Mouse (Mus musculus) CH12.LX (cell line): ENCODE results near the gene Rrp12. TPM values are rescaled to one million over a fixed set of nuclear protein-coding genes. Genes with fewer than 3 reads are reported as not detected.

Source experiments
- DNase-seq: peaks from one replicate; pipeline ENCODE4 v3.0.0-alpha.2; 2013; ENCODE audit errors: extremely low read depth
- H3K27ac ChIP-seq: 2 replicates; pipeline ENCODE4 v1.5.1; 2012; ENCODE audit warnings: low read depth, mild to moderate bottlenecking, control low read depth, moderate library complexity; ENCODE audit not compliant: insufficient read depth
- H3K27me3 ChIP-seq: replicated peaks from 2 replicates; pipeline ENCODE3; 2012; ENCODE audit warnings: inconsistent platforms
- H3K36me3 ChIP-seq, 2 experiments: replicated peaks in 1 of 2; 2 replicates each; pipeline versions ENCODE3 to v1.6.1; 2012; ENCODE audit warnings: inconsistent platforms in 1 of 2, low read length in 1 of 2, mild to moderate bottlenecking in 1 of 2, mixed read lengths in 1 of 2, moderate library complexity in 1 of 2; ENCODE audit not compliant: control insufficient read depth in 1 of 2, insufficient read depth in 1 of 2
- H3K4me1 ChIP-seq, 2 experiments: 2 replicates each; pipeline ENCODE4 v1.6.1; 2012; ENCODE audit warnings: inconsistent platforms in 1 of 2, moderate library complexity in 1 of 2; ENCODE audit not compliant: insufficient read depth in 2 of 2, control insufficient read depth in 1 of 2
- H3K4me2 ChIP-seq: 2 replicates; pipeline ENCODE4 v1.6.1; 2012; ENCODE audit warnings: low read depth, mild to moderate bottlenecking, control low read depth; ENCODE audit not compliant: poor library complexity, insufficient read depth, severe bottlenecking
- H3K4me3 ChIP-seq, 3 experiments: fragments of 150-350 bp in 1 of 3; sonication (generic) in 1 of 3; replicated peaks in 1 of 3; 2 replicates each; pipeline versions ENCODE3 to v1.5.1; 2011 to 2012; ENCODE audit warnings: low read depth in 2 of 3, low read length in 2 of 3, mild to moderate bottlenecking in 2 of 3, moderate library complexity in 2 of 3, control low read depth in 1 of 3, improper control_type of control experiment in 1 of 3, inconsistent platforms in 1 of 3, mixed read lengths in 1 of 3; ENCODE audit not compliant: poor library complexity in 1 of 3
- H3K79me2 ChIP-seq: replicated peaks from 2 replicates; pipeline ENCODE4 v1.6.1; 2012; ENCODE audit warnings: mild to moderate bottlenecking, moderate library complexity; ENCODE audit not compliant: control insufficient read depth, poor library complexity, insufficient read depth, severe bottlenecking; ENCODE audit errors: extremely low read depth
- H3K9ac ChIP-seq: 2 replicates; pipeline ENCODE4 v1.6.1; 2012; ENCODE audit warnings: low read depth, mild to moderate bottlenecking, control low read depth, moderate library complexity; ENCODE audit not compliant: insufficient read depth
- H3K9me3 ChIP-seq: replicated peaks from 2 replicates; pipeline ENCODE3; 2012; ENCODE audit warnings: low read length, inconsistent platforms, mixed read lengths
- CHD2 ChIP-seq: IDR thresholded peaks from 2 replicates; pipeline ENCODE4 v1.6.1; 2011; ENCODE audit warnings: low read length, improper control_type of control experiment
- ELF1 ChIP-seq: IDR thresholded peaks from 2 replicates; pipeline ENCODE4 v1.6.1; 2014; ENCODE audit warnings: low read depth, mild to moderate bottlenecking, inconsistent platforms, low read length, improper control_type of control experiment
- EP300 ChIP-seq: IDR thresholded peaks from 2 replicates; pipeline ENCODE4 v1.6.1; 2011; ENCODE audit warnings: low read length, improper control_type of control experiment
- MAFK ChIP-seq: IDR thresholded peaks from 2 replicates; pipeline ENCODE4 v1.6.1; 2011; ENCODE audit warnings: low read length, improper control_type of control experiment; ENCODE audit not compliant: insufficient replicate concordance
- MEF2A ChIP-seq: IDR thresholded peaks from 2 replicates; pipeline ENCODE4 v1.6.1; 2014; ENCODE audit warnings: low read depth, mild to moderate bottlenecking, inconsistent platforms, low read length, improper control_type of control experiment, borderline replicate concordance
- NRF1 ChIP-seq: IDR thresholded peaks from 2 replicates; pipeline ENCODE4 v1.6.1; 2014; ENCODE audit warnings: low read depth, mild to moderate bottlenecking, inconsistent platforms, low read length, improper control_type of control experiment, moderate library complexity
- PAX5 ChIP-seq: IDR thresholded peaks from 2 replicates; pipeline ENCODE4 v1.6.1; 2012; ENCODE audit warnings: low read length, inconsistent platforms, mixed read lengths
- SMC3 ChIP-seq: IDR thresholded peaks from 2 replicates; pipeline ENCODE4 v1.6.1; 2011; ENCODE audit warnings: low read depth, low read length, improper control_type of control experiment
- UBTF ChIP-seq: IDR thresholded peaks from 2 replicates; pipeline ENCODE4 v1.6.1; 2012; ENCODE audit warnings: low read depth, mild to moderate bottlenecking, inconsistent platforms, low read length, improper control_type of control experiment, moderate library complexity
- USF2 ChIP-seq: conservative IDR thresholded peaks from 2 replicates; pipeline ENCODE4 v1.6.1; 2011; ENCODE audit warnings: low read depth, low read length, improper control_type of control experiment
- ZKSCAN1 ChIP-seq: IDR thresholded peaks from 2 replicates; pipeline ENCODE4 v1.6.1; 2012; ENCODE audit warnings: low read depth, inconsistent platforms, low read length, improper control_type of control experiment, borderline replicate concordance
- dilution Hi-C: fragments of 300-500 bp; cut with MboI; formaldehyde crosslinking; loops from 2 replicates; pipeline ENCODE4 v1.14.3; 2020; ENCODE audit warnings: low sequenced_read_pairs; ENCODE audit not compliant: extremely low pct_unique_long_range_greater_than_20kb, extremely low pct_ligation_motif_present
- in situ Hi-C: fragments of 300-500 bp; cut with MboI; formaldehyde crosslinking; loops from 3 replicates; pipeline ENCODE4 v1.14.3; 2019; ENCODE audit warnings: low sequenced_read_pairs, low pct_ligation_motif_present, low pct_unique_long_range_greater_than_20kb, mixed read lengths
- polyA plus RNA-seq: library from polyadenylated mRNA; unstranded; fragments of >175 nt; gene quantifications from 2 replicates; pipeline ENCODE4 v1.2.1, GENCODE M21; 2012; ENCODE audit warnings: low read depth; ENCODE audit not compliant: insufficient read length
- total RNA-seq, 2 experiments: library from RNA; depleted of rRNA; stranded (reverse); fragments of 300-350 nt in 1 of 2; fragments of >200 nt in 1 of 2; gene quantifications; 2 replicates each; pipeline ENCODE4 v1.2.3; 2012 to 2014

The Rrp12 gene
- total and polyA plus RNA-seq, 3 experiments, result 20.1 to 64.3 (median 42.5) TPM

- in situ Hi-C loops, result no loop called here
- H3K4me3 ChIP-seq, result no peak overlapping the region
- H3K27me3 ChIP-seq, result no peaks in the 10 kb centered on the region
- H3K4me2 ChIP-seq, result no peak overlapping the region
- dilution Hi-C loops, result no loop called here
- DNase-seq, result no peak
- H3K27ac ChIP-seq, result no peak overlapping the region
- H3K79me2 ChIP-seq, result no peaks in the 10 kb centered on the region
- H3K9ac ChIP-seq, result no peak overlapping the region
- H3K4me1 ChIP-seq, result peaks cover 2 to 16% of the 10 kb centered on the region in 2 experiments; a peak in 3 of 4 replicates
- no peaks in the 10 kb centered on the region for H3K36me3 ChIP-seq
- peaks cover 4% of the 10 kb centered on the region for H3K9me3 ChIP-seq
- no peak for TF ChIP-seq UBTF
- no peak for TF ChIP-seq MAFK
- no peak for TF ChIP-seq MEF2A
- TF ChIP-seq ZKSCAN1, result no peak
- no peak for TF ChIP-seq SMC3
- no peak for TF ChIP-seq CHD2
- no peak for TF ChIP-seq EP300
- TF ChIP-seq USF2, result no peak
- TF ChIP-seq NRF1, result no peak
- TF ChIP-seq ELF1, result no peak
- TF ChIP-seq PAX5, result no peak
Observed at GRCm38 (mm10) chr19:41813374-41813773, 82.6 kb downstream of the Rrp12 start.

Other genes with a start within 250 kb of the Rrp12 start
- 0.21 and 0.30 TPM in 2 replicates for gene Slit1, start 152.5 kb downstream of the Rrp12 start, total RNA-seq (2012; rRNA removed)
- 0.05 TPM in 1 of 2 replicates, not detected in the other for gene Slit1, start 152.5 kb downstream of the Rrp12 start, total RNA-seq (2014; rRNA removed)
- 0.16 TPM in 1 of 2 replicates, not detected in the other for gene Slit1, start 152.5 kb downstream of the Rrp12 start, polyA plus RNA-seq
- 20.4 TPM in 2 replicates for gene Arhgap19, start 94.1 kb downstream of the Rrp12 start, total RNA-seq (2012; rRNA removed)
- 36.8 and 37.9 TPM in 2 replicates for gene Arhgap19, start 94.1 kb downstream of the Rrp12 start, total RNA-seq (2014; rRNA removed)
- 27.8 and 30.1 TPM in 2 replicates for gene Arhgap19, start 94.1 kb downstream of the Rrp12 start, polyA plus RNA-seq
- 0.80 and 2.0 TPM in 2 replicates for gene Frat1, start 66.2 kb downstream of the Rrp12 start, total RNA-seq (2012; rRNA removed)
- 0.70 and 0.96 TPM in 2 replicates for gene Frat1, start 66.2 kb downstream of the Rrp12 start, total RNA-seq (2014; rRNA removed)
- 0.64 and 0.94 TPM in 2 replicates for gene Frat1, start 66.2 kb downstream of the Rrp12 start, polyA plus RNA-seq
- gene Frat2, start 48.0 kb downstream of the Rrp12 start, total RNA-seq (2012; rRNA removed), result 0.67 and 1.0 TPM in 2 replicates
- 0.55 and 0.68 TPM in 2 replicates for gene Frat2, start 48.0 kb downstream of the Rrp12 start, total RNA-seq (2014; rRNA removed)
- gene Frat2, start 48.0 kb downstream of the Rrp12 start, polyA plus RNA-seq, result 1.2 and 1.3 TPM in 2 replicates
- 736 and 928 TPM in 2 replicates for gene Pgam1, start 15.8 kb upstream of the Rrp12 start, total RNA-seq (2012; rRNA removed)
- gene Pgam1, start 15.8 kb upstream of the Rrp12 start, total RNA-seq (2014; rRNA removed), result 1,480 and 1,507 TPM in 2 replicates
- 870 and 932 TPM in 2 replicates for gene Pgam1, start 15.8 kb upstream of the Rrp12 start, polyA plus RNA-seq
- 56.6 and 70.0 TPM in 2 replicates for gene Exosc1, start 37.2 kb upstream of the Rrp12 start, total RNA-seq (2012; rRNA removed)
- 68.6 and 72.6 TPM in 2 replicates for gene Exosc1, start 37.2 kb upstream of the Rrp12 start, total RNA-seq (2014; rRNA removed)
- 109 TPM in 2 replicates for gene Exosc1, start 37.2 kb upstream of the Rrp12 start, polyA plus RNA-seq
- gene Zdhhc16, start 37.3 kb upstream of the Rrp12 start, total RNA-seq (2012; rRNA removed), result 45.5 and 49.6 TPM in 2 replicates
- 29.9 and 30.3 TPM in 2 replicates for gene Zdhhc16, start 37.3 kb upstream of the Rrp12 start, total RNA-seq (2014; rRNA removed)
- 51.1 and 54.3 TPM in 2 replicates for gene Zdhhc16, start 37.3 kb upstream of the Rrp12 start, polyA plus RNA-seq
- 26.2 and 32.1 TPM in 2 replicates for gene Mms19, start 85.0 kb upstream of the Rrp12 start, total RNA-seq (2012; rRNA removed)
- 34.4 and 43.3 TPM in 2 replicates for gene Mms19, start 85.0 kb upstream of the Rrp12 start, total RNA-seq (2014; rRNA removed)
- gene Mms19, start 85.0 kb upstream of the Rrp12 start, polyA plus RNA-seq, result 36.5 and 46.3 TPM in 2 replicates
- gene Ubtd1, start 85.6 kb upstream of the Rrp12 start, total RNA-seq (2012; rRNA removed), result 3.1 and 3.6 TPM in 2 replicates
- gene Ubtd1, start 85.6 kb upstream of the Rrp12 start, total RNA-seq (2014; rRNA removed), result 3.1 and 3.4 TPM in 2 replicates
- 5.5 and 5.8 TPM in 2 replicates for gene Ubtd1, start 85.6 kb upstream of the Rrp12 start, polyA plus RNA-seq
- gene Ankrd2, start 139.8 kb upstream of the Rrp12 start, total RNA-seq (2012; rRNA removed), result not detected in 2 replicates
- not detected in 2 replicates for gene Ankrd2, start 139.8 kb upstream of the Rrp12 start, total RNA-seq (2014; rRNA removed)
- gene Ankrd2, start 139.8 kb upstream of the Rrp12 start, polyA plus RNA-seq, result not detected in 2 replicates
- not detected in 2 replicates for gene Hoga1, start 149.4 kb upstream of the Rrp12 start, total RNA-seq (2012; rRNA removed)
- gene Hoga1, start 149.4 kb upstream of the Rrp12 start, total RNA-seq (2014; rRNA removed), result not detected in 2 replicates
- not detected in 2 replicates for gene Hoga1, start 149.4 kb upstream of the Rrp12 start, polyA plus RNA-seq
- gene 4933411K16Rik, start 156.1 kb upstream of the Rrp12 start, total RNA-seq (2012; rRNA removed), result not detected in 2 replicates
- gene 4933411K16Rik, start 156.1 kb upstream of the Rrp12 start, total RNA-seq (2014; rRNA removed), result not detected in 2 replicates
- not detected in 2 replicates for gene 4933411K16Rik, start 156.1 kb upstream of the Rrp12 start, polyA plus RNA-seq
- 0.04 TPM in 1 of 2 replicates, not detected in the other for gene Morn4, start 190.2 kb upstream of the Rrp12 start, total RNA-seq (2012; rRNA removed)
- not detected in 2 replicates for gene Morn4, start 190.2 kb upstream of the Rrp12 start, total RNA-seq (2014; rRNA removed)
- gene Morn4, start 190.2 kb upstream of the Rrp12 start, polyA plus RNA-seq, result 0.24 and 0.27 TPM in 2 replicates
- gene Pi4k2a, start 194.3 kb upstream of the Rrp12 start, total RNA-seq (2012; rRNA removed), result 10.0 and 10.9 TPM in 2 replicates
- gene Pi4k2a, start 194.3 kb upstream of the Rrp12 start, total RNA-seq (2014; rRNA removed), result 5.8 and 7.0 TPM in 2 replicates
- gene Pi4k2a, start 194.3 kb upstream of the Rrp12 start, polyA plus RNA-seq, result 21.4 and 23.9 TPM in 2 replicates
- 7.7 and 9.3 TPM in 2 replicates for gene Avpi1, start 232.9 kb upstream of the Rrp12 start, total RNA-seq (2012; rRNA removed)
- gene Avpi1, start 232.9 kb upstream of the Rrp12 start, total RNA-seq (2014; rRNA removed), result 8.1 and 9.0 TPM in 2 replicates
- 5.9 and 6.5 TPM in 2 replicates for gene Avpi1, start 232.9 kb upstream of the Rrp12 start, polyA plus RNA-seq